Mouse (Mus musculus): Measurements from ENCODE around the gene Hdac7. TPM values are rescaled to one million over a fixed set of nuclear protein-coding genes. Genes with fewer than 3 reads are reported as not detected.

Gene Hdac7
- polyA plus RNA-seq, 1 experiment from 2014 or later = 19.4 TPM

- DNase-seq (ENCODE audit: low spot score) = no peak
- 69% methylated on average over 5 of the region's 5 CpGs for WGBS
Observed at GRCm38 (mm10) chr15:97826588-97827261, 17.6 kb downstream of the Hdac7 start.

GRCm38 (mm10) chr15:97825941-97826587 is 18.2 kb downstream of the Hdac7 start:
- 47% methylated on average over 12 of the region's 12 CpGs for WGBS
- ATAC-seq (ENCODE audit: low FRiP score) = no peak
- peaks cover 22% of the 10 kb centered on the region for H3K4me1 ChIP-seq (replicated peaks; ENCODE audit: control insufficient read depth, insufficient read depth, low read length)

More at GRCm38 (mm10) chr15:97826588-97827261, 17.6 kb downstream of the Hdac7 start:
- no peaks in the 10 kb centered on the region for H3K9me3 ChIP-seq (ENCODE audit: control insufficient read depth, low read length)
- H3K9ac ChIP-seq (ENCODE audit: low read depth, low read length) = no peak overlapping the region
- no peak for ATAC-seq (ENCODE audit: low FRiP score)
- no peak overlapping the region for H3K4me2 ChIP-seq (replicated peaks; ENCODE audit: low read depth, low read length)
- H3K27ac ChIP-seq (ENCODE audit: low read depth, low read length) = no peak overlapping the region
- no peaks in the 10 kb centered on the region for H3K36me3 ChIP-seq (ENCODE audit: control insufficient read depth, insufficient read depth, low read length)
- H3K4me1 ChIP-seq (replicated peaks; ENCODE audit: control insufficient read depth, insufficient read depth, low read length) = peaks cover 22% of the 10 kb centered on the region
- no peak overlapping the region for H3K4me3 ChIP-seq (ENCODE audit: low read depth, low read length)
- H3K27me3 ChIP-seq (ENCODE audit: control insufficient read depth, insufficient read depth, low read length) = no peaks in the 10 kb centered on the region

DNA sequence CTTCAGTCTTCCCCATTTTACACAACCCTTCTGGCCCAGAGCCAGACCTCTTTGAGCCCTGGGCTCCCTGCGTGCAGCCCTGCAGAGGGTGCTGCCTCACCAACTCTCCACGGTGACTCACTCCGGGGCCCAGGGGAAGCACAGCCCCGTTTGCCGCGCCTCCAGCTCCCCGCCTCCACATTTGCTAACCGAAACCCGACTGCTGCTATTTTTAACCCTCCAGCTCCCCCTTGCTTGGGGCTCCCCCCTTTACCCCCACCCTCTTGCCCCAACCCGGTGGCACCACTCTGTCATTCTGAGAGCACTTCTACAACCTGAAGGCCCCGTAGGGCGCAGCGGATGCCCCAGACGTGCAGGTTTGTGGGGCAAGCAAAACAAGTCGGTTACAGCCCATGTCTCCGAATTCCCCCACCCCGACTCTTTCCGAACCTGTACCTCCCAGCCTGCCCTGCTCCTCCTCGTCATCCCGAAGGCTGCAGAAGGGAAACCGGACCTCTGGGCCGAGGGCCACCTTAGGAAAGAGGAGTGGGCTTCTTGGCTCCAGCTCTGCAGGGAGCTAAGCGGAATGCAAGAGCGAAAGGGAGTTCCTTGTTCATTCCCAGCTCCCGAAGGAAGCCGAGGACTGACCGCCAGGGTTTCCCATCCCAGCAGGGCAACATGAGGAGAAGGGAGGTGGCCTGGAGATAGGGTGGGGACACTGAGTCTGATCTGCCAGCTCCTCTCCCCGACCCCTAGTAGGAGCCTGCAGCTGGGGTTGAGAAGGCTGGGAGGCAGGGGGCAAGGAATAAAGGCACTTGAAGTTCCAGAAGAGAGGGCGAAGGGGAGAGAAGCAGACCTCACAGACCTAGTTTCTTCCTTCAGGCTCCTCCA is 19.0 kb downstream of the Hdac7 start:
- Histone ChIP-seq H3K36me3 (ENCODE audit: control insufficient read depth, insufficient read depth, low read length) (no peaks in the 10 kb centered on the region), H3K27ac (ENCODE audit: low read depth, low read length) (no peak overlapping the region), H3K27me3 (ENCODE audit: control insufficient read depth, insufficient read depth, low read length) (no peaks in the 10 kb centered on the region), H3K9me3 (ENCODE audit: control insufficient read depth, low read length) (no peaks in the 10 kb centered on the region), H3K4me1 (replicated peaks; ENCODE audit: control insufficient read depth, insufficient read depth, low read length) (peaks cover 22% of the 10 kb centered on the region), H3K9ac (ENCODE audit: low read depth, low read length) (peak overlapping the region; percentile 16; the same call in 1 of the 2 replicates), H3K4me3 (ENCODE audit: low read depth, low read length) (no peak overlapping the region), H3K4me2 (replicated peaks; ENCODE audit: low read depth, low read length) (peak overlapping the region; percentile 28)
- ATAC-seq (ENCODE audit: low FRiP score) (no peak), DNase-seq (ENCODE audit: low spot score) (peak; percentile 44)
- 9% methylated on average over 29 of the region's 29 CpGs for WGBS

More at GRCm38 (mm10) chr15:97825941-97826587, 18.2 kb downstream of the Hdac7 start:
- Histone ChIP-seq H3K9me3 (ENCODE audit: control insufficient read depth, low read length) (no peaks in the 10 kb centered on the region), H3K4me3 (ENCODE audit: low read depth, low read length) (no peak overlapping the region), H3K27ac (ENCODE audit: low read depth, low read length) (no peak overlapping the region), H3K27me3 (ENCODE audit: control insufficient read depth, insufficient read depth, low read length) (no peaks in the 10 kb centered on the region), H3K4me2 (replicated peaks; ENCODE audit: low read depth, low read length) (no peak overlapping the region), H3K9ac (ENCODE audit: low read depth, low read length) (peak overlapping the region; percentile 16; the same call in 1 of the 2 replicates), H3K36me3 (ENCODE audit: control insufficient read depth, insufficient read depth, low read length) (no peaks in the 10 kb centered on the region)
- peak; percentile 30 for DNase-seq (ENCODE audit: low spot score)

DNA sequence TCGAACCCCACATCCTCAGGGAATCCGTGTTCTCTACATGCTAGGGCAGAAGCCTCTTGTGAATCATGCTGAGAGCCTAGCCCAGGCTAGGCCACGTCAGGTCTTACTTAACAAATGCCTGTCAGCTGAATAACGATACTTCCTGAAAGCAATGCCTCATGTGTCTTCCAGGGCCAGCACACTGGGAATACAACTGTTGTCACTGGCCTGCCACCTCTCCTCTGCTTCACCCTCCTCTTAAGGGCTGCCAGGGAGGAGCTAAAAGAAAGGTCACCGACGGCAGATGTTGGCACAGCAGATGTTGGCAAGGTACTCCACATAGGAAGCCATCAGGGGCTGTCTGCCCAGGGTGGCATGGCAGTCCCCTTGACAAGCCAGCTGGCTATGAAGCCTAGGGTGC is 20.3 kb downstream of the Hdac7 start:
- no peak overlapping the region; the same call in 1 of the 2 replicates for H3K27ac ChIP-seq (ENCODE audit: low read depth, low read length)

GRCm38 (mm10) chr15:97823479-97823878 is 20.8 kb downstream of the Hdac7 start:
- no peak for DNase-seq (ENCODE audit: low spot score)
- no peaks in the 10 kb centered on the region for H3K27me3 ChIP-seq (ENCODE audit: control insufficient read depth, insufficient read depth, low read length)

More for the DNA sequence above, 20.3 kb downstream of the Hdac7 start:
- Histone ChIP-seq H3K4me3 (ENCODE audit: low read depth, low read length) (no peak overlapping the region), H3K4me2 (replicated peaks; ENCODE audit: low read depth, low read length) (no peak overlapping the region), H3K27me3 (ENCODE audit: control insufficient read depth, insufficient read depth, low read length) (no peaks in the 10 kb centered on the region), H3K36me3 (ENCODE audit: control insufficient read depth, insufficient read depth, low read length) (no peaks in the 10 kb centered on the region), H3K9me3 (ENCODE audit: control insufficient read depth, low read length) (no peaks in the 10 kb centered on the region), H3K9ac (ENCODE audit: low read depth, low read length) (no peak overlapping the region; the same call in 1 of the 2 replicates), H3K4me1 (replicated peaks; ENCODE audit: control insufficient read depth, insufficient read depth, low read length) (peaks cover 18% of the 10 kb centered on the region)
- WGBS = 81% methylated on average over 6 of the region's 6 CpGs
- DNase-seq (ENCODE audit: low spot score) = no peak
- no peak for ATAC-seq (ENCODE audit: low FRiP score)

DNA sequence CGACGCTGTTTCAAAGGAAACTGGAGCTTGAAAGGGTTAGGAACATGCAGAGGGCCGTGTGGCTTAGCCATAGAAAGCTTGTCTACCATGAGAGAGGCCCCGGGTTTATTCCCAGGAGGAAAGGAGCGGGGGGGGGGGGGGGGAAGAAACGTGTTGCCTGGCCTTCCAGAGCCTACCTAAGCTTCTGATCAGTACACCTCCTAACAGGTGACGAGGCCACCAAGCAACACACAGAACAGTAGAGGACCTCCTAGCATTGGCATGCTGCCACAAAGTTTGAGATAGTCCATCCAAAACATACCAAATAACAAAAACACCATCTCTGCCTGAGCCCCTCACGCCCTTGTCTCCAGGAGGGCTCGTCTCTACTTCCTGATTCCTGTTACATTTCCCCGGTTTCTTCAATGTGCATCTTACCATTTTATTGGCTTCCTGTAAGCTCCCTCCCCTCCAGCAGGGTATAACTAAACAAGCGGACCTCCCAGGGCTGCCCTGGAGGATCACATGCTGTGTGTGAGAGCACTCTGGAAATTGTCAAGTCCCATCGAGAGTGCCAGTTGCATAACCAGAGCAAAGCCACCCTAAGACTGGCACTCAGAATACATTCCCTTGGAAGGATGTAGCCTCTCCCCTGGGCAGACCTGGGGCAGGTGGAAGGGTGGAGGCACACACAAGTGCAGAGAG is 21.6 kb downstream of the Hdac7 start:
- no peak overlapping the region for H3K9ac ChIP-seq (ENCODE audit: low read depth, low read length)
- no peak overlapping the region for H3K4me2 ChIP-seq (replicated peaks; ENCODE audit: low read depth, low read length)
- H3K27me3 ChIP-seq (ENCODE audit: control insufficient read depth, insufficient read depth, low read length) = no peaks in the 10 kb centered on the region
- no peaks in the 10 kb centered on the region for H3K36me3 ChIP-seq (ENCODE audit: control insufficient read depth, insufficient read depth, low read length)
- whole genome bisulfite sequencing = 50% methylated on average over 12 of the region's 12 CpGs
- no peak overlapping the region for H3K4me3 ChIP-seq (ENCODE audit: low read depth, low read length)
- ATAC-seq (ENCODE audit: low FRiP score) = no peak
- peaks cover 14% of the 10 kb centered on the region for H3K4me1 ChIP-seq (replicated peaks; ENCODE audit: control insufficient read depth, insufficient read depth, low read length)
- H3K27ac ChIP-seq (ENCODE audit: low read depth, low read length) = no peak overlapping the region
- H3K9me3 ChIP-seq (ENCODE audit: control insufficient read depth, low read length) = no peaks in the 10 kb centered on the region
- no peak for DNase-seq (ENCODE audit: low spot score)

More at GRCm38 (mm10) chr15:97823479-97823878, 20.8 kb downstream of the Hdac7 start:
- Histone ChIP-seq H3K4me3 (ENCODE audit: low read depth, low read length) (no peak overlapping the region), H3K27ac (ENCODE audit: low read depth, low read length) (no peak overlapping the region), H3K4me2 (replicated peaks; ENCODE audit: low read depth, low read length) (no peak overlapping the region), H3K4me1 (replicated peaks; ENCODE audit: control insufficient read depth, insufficient read depth, low read length) (peaks cover 18% of the 10 kb centered on the region), H3K9me3 (ENCODE audit: control insufficient read depth, low read length) (no peaks in the 10 kb centered on the region), H3K36me3 (ENCODE audit: control insufficient read depth, insufficient read depth, low read length) (no peaks in the 10 kb centered on the region), H3K9ac (ENCODE audit: low read depth, low read length) (no peak overlapping the region; the same call in 1 of the 2 replicates)
- ATAC-seq (ENCODE audit: low FRiP score) = no peak
- WGBS = 73% methylated on average over 12 of the region's 12 CpGs

GRCm38 (mm10) chr15:97821983-97822363 is 22.3 kb downstream of the Hdac7 start:
- no peaks in the 10 kb centered on the region for H3K27me3 ChIP-seq (ENCODE audit: control insufficient read depth, insufficient read depth, low read length)
- H3K27ac ChIP-seq (ENCODE audit: low read depth, low read length) = no peak overlapping the region
- no peaks in the 10 kb centered on the region for H3K9me3 ChIP-seq (ENCODE audit: control insufficient read depth, low read length)
- peaks cover 14% of the 10 kb centered on the region for H3K4me1 ChIP-seq (replicated peaks; ENCODE audit: control insufficient read depth, insufficient read depth, low read length)
- H3K36me3 ChIP-seq (ENCODE audit: control insufficient read depth, insufficient read depth, low read length) = no peaks in the 10 kb centered on the region
- no peak overlapping the region for H3K4me2 ChIP-seq (replicated peaks; ENCODE audit: low read depth, low read length)
- DNase-seq (ENCODE audit: low spot score) = no peak
- no peak overlapping the region for H3K9ac ChIP-seq (ENCODE audit: low read depth, low read length)
- H3K4me3 ChIP-seq (ENCODE audit: low read depth, low read length) = no peak overlapping the region
- no peak for ATAC-seq (ENCODE audit: low FRiP score)
- 80% methylated on average over 6 of the region's 6 CpGs for WGBS

DNA sequence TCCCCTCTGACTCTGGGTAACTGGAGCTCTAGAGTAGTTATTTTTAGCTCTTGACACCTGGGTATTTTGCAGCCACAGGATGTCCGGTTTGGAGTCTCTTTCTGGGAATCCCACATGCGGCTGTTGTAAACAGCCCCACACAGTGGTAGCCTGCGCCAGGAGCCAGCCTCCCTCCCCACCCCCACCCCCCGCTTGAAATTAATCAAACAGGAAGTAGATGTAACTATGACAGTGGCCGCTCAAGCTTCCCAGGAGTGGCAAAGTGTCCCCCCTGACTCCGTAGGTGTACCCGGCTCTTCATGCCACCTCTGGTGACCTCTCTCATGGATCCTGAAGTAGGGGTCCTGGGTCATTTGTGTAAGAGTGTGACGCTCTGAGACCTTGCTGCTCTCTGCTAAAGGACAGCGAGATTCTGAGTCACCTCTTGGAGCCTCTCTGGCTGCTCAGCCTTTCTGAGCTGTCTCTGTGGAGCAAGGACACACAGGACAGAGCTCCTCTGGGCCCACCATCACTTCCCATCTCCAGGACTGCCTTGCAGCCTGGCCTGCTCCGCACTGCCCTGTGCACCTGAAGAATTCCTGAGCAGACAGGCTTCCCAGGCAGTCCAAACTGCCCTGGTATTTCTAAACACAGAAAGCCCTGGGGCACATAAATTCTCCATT is 22.9 kb downstream of the Hdac7 start:
- H3K4me1 ChIP-seq (replicated peaks; ENCODE audit: control insufficient read depth, insufficient read depth, low read length) = peaks cover 14% of the 10 kb centered on the region
- no peaks in the 10 kb centered on the region for H3K36me3 ChIP-seq (ENCODE audit: control insufficient read depth, insufficient read depth, low read length)
- no peak for DNase-seq (ENCODE audit: low spot score)
- no peak overlapping the region for H3K9ac ChIP-seq (ENCODE audit: low read depth, low read length)
- no peak for ATAC-seq (ENCODE audit: low FRiP score)
- H3K9me3 ChIP-seq (ENCODE audit: control insufficient read depth, low read length) = no peaks in the 10 kb centered on the region
- H3K27me3 ChIP-seq (ENCODE audit: control insufficient read depth, insufficient read depth, low read length) = no peaks in the 10 kb centered on the region
- H3K4me2 ChIP-seq (replicated peaks; ENCODE audit: low read depth, low read length) = no peak overlapping the region
- 53% methylated on average over 10 of the region's 10 CpGs for WGBS
- no peak overlapping the region for H3K4me3 ChIP-seq (ENCODE audit: low read depth, low read length)
- no peak overlapping the region for H3K27ac ChIP-seq (ENCODE audit: low read depth, low read length)
